Mouse (Mus musculus) MEL (cell line): ENCODE data around the gene 1110008L16Rik. TPM values are rescaled to one million over a fixed set of nuclear protein-coding genes. Genes with fewer than 3 reads are reported as not detected.
A peak's percentile ranks its signal among the peaks of the same experiment; 100 is the strongest.

Experiments used
- DNase-seq: peaks from one replicate; pipeline ENCODE4 v3.0.0; 2011; ENCODE audit warnings: low read depth, low spot score
- H3K27ac ChIP-seq: 2 replicates; pipeline ENCODE4 v1.5.1; 2012; ENCODE audit warnings: low read depth, mild to moderate bottlenecking, control low read depth, low read length, moderate library complexity; ENCODE audit not compliant: control insufficient read depth
- H3K27me3 ChIP-seq, 2 experiments: fragments of 150-350 bp in 1 of 2; sonication (generic) in 1 of 2; 2 replicates each; pipeline ENCODE4 v1.6.1; 2012; ENCODE audit warnings: low read length in 2 of 2, mild to moderate bottlenecking in 2 of 2, improper control_type of control experiment in 1 of 2, moderate library complexity in 1 of 2; ENCODE audit not compliant: insufficient read depth in 2 of 2, control insufficient read depth in 1 of 2
- H3K36me3 ChIP-seq, 2 experiments: 2 replicates each; pipeline ENCODE4 v1.6.1; 2012 to 2014; ENCODE audit warnings: low read length in 2 of 2, improper control_type of control experiment in 1 of 2, inconsistent platforms in 1 of 2, mild to moderate bottlenecking in 1 of 2; ENCODE audit not compliant: insufficient read depth in 2 of 2, control insufficient read depth in 1 of 2
- H3K4me1 ChIP-seq, 2 experiments: fragments of 150-350 bp in 1 of 2; sonication (generic) in 1 of 2; 2 replicates each; pipeline ENCODE4 v1.6.1; 2012; ENCODE audit warnings: low read length in 2 of 2, improper control_type of control experiment in 1 of 2, mild to moderate bottlenecking in 1 of 2; ENCODE audit not compliant: insufficient read depth in 2 of 2, control insufficient read depth in 1 of 2
- H3K4me3 ChIP-seq, 2 experiments: fragments of 150-350 bp in 1 of 2; sonication (generic) in 1 of 2; 2 replicates each; pipeline ENCODE4 v1.5.1; 2012; ENCODE audit warnings: low read depth in 2 of 2, low read length in 2 of 2, mild to moderate bottlenecking in 2 of 2, moderate library complexity in 2 of 2, control low read depth in 1 of 2, improper control_type of control experiment in 1 of 2; ENCODE audit not compliant: control insufficient read depth in 1 of 2, insufficient read depth in 1 of 2
- H3K79me2 ChIP-seq: 2 replicates; pipeline ENCODE4 v1.6.1; 2012; ENCODE audit warnings: mild to moderate bottlenecking, low read length, moderate library complexity; ENCODE audit not compliant: control insufficient read depth, poor library complexity, insufficient read depth
- H3K9ac ChIP-seq: 2 replicates; pipeline ENCODE4 v1.6.1; 2012; ENCODE audit warnings: low read depth, mild to moderate bottlenecking, control low read depth, low read length, moderate library complexity; ENCODE audit not compliant: control insufficient read depth, poor library complexity, severe bottlenecking
- H3K9me3 ChIP-seq: fragments of 150-350 bp; sonication (generic); replicated peaks from 2 replicates; pipeline ENCODE4 v1.6.1; 2012; ENCODE audit warnings: mild to moderate bottlenecking, low read length, improper control_type of control experiment, moderate library complexity; ENCODE audit not compliant: insufficient read depth
- CHD1 ChIP-seq: IDR thresholded peaks from 2 replicates; pipeline ENCODE4 v1.6.1; 2012; ENCODE audit warnings: low read depth, mild to moderate bottlenecking, inconsistent platforms, low read length, improper control_type of control experiment
- ETS1 ChIP-seq: IDR thresholded peaks from 2 replicates; pipeline ENCODE4 v1.6.1; 2012; ENCODE audit warnings: low read depth, mild to moderate bottlenecking, inconsistent platforms, low read length, improper control_type of control experiment, moderate library complexity
- GATA1 ChIP-seq: IDR thresholded peaks from 2 replicates; pipeline ENCODE4 v1.6.1; 2011; ENCODE audit warnings: low read depth, low read length, improper control_type of control experiment
- HCFC1 ChIP-seq: IDR thresholded peaks from 2 replicates; pipeline ENCODE4 v1.6.1; 2012; ENCODE audit warnings: low read depth, mild to moderate bottlenecking, inconsistent platforms, low read length, improper control_type of control experiment, moderate library complexity
- MAFK ChIP-seq: IDR thresholded peaks from 2 replicates; pipeline ENCODE4 v1.6.1; 2011; ENCODE audit warnings: low read depth, mild to moderate bottlenecking, low read length, improper control_type of control experiment, borderline replicate concordance
- MAX ChIP-seq: IDR thresholded peaks from 2 replicates; pipeline ENCODE4 v1.6.1; 2011; ENCODE audit warnings: low read length, improper control_type of control experiment
- MEF2A ChIP-seq: IDR thresholded peaks from 2 replicates; pipeline ENCODE4 v1.6.1; 2014; ENCODE audit warnings: low read depth, mild to moderate bottlenecking, inconsistent platforms, low read length, improper control_type of control experiment; ENCODE audit not compliant: poor library complexity, insufficient replicate concordance, severe bottlenecking; ENCODE audit errors: extremely low read depth
- POLR2AphosphoS5 ChIP-seq: IDR thresholded peaks from 2 replicates; pipeline ENCODE4 v1.6.1; 2012; ENCODE audit warnings: low read depth, borderline replicate concordance, mild to moderate bottlenecking, inconsistent platforms, low read length, moderate library complexity, mixed read lengths
- RAD21 ChIP-seq: IDR thresholded peaks from 2 replicates; pipeline ENCODE4 v1.6.1; 2011; ENCODE audit warnings: mild to moderate bottlenecking, low read depth, low read length, improper control_type of control experiment
- RCOR1 ChIP-seq: IDR thresholded peaks from 2 replicates; pipeline ENCODE4 v1.6.1; 2012; ENCODE audit warnings: low read depth, mild to moderate bottlenecking, inconsistent platforms, low read length, improper control_type of control experiment
- SMC3 ChIP-seq: IDR thresholded peaks from 2 replicates; pipeline ENCODE4 v1.6.1; 2011; ENCODE audit warnings: low read depth, low read length, improper control_type of control experiment
- TBP ChIP-seq: IDR thresholded peaks from 2 replicates; pipeline ENCODE4 v1.8.0; 2011; ENCODE audit warnings: low read depth, low read length, improper control_type of control experiment
- UBTF ChIP-seq: IDR thresholded peaks from 2 replicates; pipeline ENCODE4 v1.6.1; 2012; ENCODE audit warnings: low read depth, mild to moderate bottlenecking, inconsistent platforms, low read length, improper control_type of control experiment, moderate library complexity, borderline replicate concordance; ENCODE audit not compliant: insufficient read depth
- USF2 ChIP-seq, 2 experiments: IDR thresholded peaks; 2 replicates each; pipeline ENCODE4 v1.6.1; 2011 to 2012; ENCODE audit warnings: improper control_type of control experiment in 2 of 2, low read length in 2 of 2, borderline replicate concordance in 1 of 2, inconsistent platforms in 1 of 2, low read depth in 1 of 2, mild to moderate bottlenecking in 1 of 2; ENCODE audit not compliant: insufficient read depth in 1 of 2
- ZMIZ1 ChIP-seq: IDR thresholded peaks from 2 replicates; pipeline ENCODE4 v1.6.1; 2012; ENCODE audit warnings: low read depth, mild to moderate bottlenecking, inconsistent platforms, low read length, improper control_type of control experiment, moderate library complexity
- polyA plus RNA-seq, 2 experiments: library from polyadenylated mRNA; stranded (reverse) in 1 of 2; unstranded in 1 of 2; fragments of >175 nt in 1 of 2; fragments of >200 nt in 1 of 2; gene quantifications; 2 replicates each; pipeline versions ENCODE4 v1.2.1 to v1.2.4; 2012; ENCODE audit warnings: low replicate concordance in 2 of 2, low read depth in 1 of 2; ENCODE audit not compliant: insufficient read length in 2 of 2, insufficient read depth in 1 of 2, missing spikeins in 1 of 2
- total RNA-seq: library from RNA; depleted of rRNA; stranded (reverse); fragments of 300-350 nt; gene quantifications from 2 replicates; pipeline ENCODE4 v1.2.3, GENCODE M21; 2012

The 1110008L16Rik gene
- total and polyA plus RNA-seq, 3 experiments: 24.9 to 26.2 TPM; not detected in 1

DNA sequence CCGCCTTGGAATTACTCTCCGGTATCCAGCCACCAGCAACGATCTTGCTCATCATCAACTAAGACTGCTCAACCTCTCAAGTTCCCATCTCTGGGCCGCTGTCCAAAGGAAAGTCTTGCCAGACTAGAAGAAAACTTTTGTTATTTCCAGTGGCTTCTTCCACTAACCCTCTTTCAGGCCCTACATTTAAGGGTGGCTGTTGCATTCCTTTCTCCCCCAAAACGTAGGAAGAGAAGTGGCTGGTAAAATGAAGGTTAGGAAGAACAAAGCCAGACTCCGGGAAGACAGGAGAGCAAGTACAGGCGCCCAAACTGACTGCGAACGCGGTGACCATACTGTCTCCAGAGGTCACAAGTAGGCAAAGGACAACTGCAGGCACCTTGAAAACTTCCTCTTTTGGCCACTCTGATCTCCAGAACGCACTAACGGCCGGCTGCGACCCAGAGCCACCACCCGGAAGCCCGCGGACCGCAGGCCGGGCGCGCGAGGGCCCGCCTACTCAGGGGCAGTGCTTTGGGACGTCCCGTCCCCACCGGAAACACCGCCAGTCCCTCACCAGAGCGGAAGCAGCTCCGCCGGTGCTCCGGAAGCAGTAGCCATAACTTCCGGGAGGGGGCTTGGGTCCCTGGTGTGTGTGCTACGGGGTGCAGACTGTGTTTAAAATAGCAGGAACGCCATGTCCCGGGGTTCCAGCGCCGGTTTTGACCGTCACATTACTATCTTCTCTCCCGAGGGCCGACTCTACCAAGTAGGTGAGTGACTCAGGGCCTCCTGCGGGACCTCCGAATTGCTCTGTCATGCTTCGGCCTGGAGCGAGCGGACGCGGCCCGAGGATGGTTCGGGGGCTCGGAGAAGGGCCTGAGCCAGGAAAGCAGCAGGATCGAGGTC is 99.1 kb downstream of the 1110008L16Rik start (continued):
- TF ChIP-seq MAFK (no peak), ZMIZ1 (peak; percentile 90), RCOR1 (0 out of 2 replicates have a peak, but pooled peaks have one; percentile 8), SMC3 (no peak), TBP (peak; percentile 80), GATA1 (no peak), MEF2A (no peak), HCFC1 (peak; percentile 95), ETS1 (peak; percentile 57; the same call in 1 of the 2 replicates)

DNA sequence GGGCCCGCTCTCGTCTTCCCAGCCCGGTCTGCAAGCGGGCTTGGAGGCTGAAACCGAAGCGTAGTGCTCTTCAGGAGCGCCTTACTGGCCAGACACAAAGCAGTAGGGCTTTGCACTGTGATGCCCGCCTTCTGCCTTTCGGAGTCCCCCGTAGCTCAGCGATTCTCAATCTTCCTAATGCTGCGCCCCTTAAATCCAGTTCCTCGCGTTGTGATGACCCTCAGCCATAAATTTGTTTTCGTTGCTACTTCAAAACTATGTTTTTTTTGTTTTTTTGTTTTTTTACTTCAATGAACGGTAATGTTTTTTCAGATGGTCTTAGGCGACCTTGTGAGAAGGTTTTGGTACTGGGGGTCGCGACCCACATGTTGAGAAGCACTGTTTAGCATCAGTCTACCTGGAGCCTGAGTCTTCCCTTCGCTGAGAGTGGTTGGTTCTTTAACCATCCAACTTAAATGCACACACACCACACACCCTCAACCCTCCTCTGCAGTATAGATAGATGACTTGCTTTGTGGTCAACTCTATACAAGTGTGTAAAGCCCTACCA is 99.8 kb downstream of the 1110008L16Rik start:
- DNase-seq: peak; percentile 42
- H3K79me2 ChIP-seq: peaks cover 49% of the 10 kb centered on the region
- peak overlapping the region; percentile 96 for H3K9ac ChIP-seq
- peak overlapping the region; percentile 97 to 98 for H3K4me3 ChIP-seq
- H3K36me3 ChIP-seq: peaks cover 9 to 14% of the 10 kb centered on the region in 2 experiments
- no peaks in the 10 kb centered on the region for H3K9me3 ChIP-seq
- no peak for TF ChIP-seq POLR2AphosphoS5
- no peak for TF ChIP-seq ZMIZ1
- TF ChIP-seq USF2 (IDR thresholded peaks at IDR 0.05; ENCODE audit: borderline replicate concordance in 1 of 2, insufficient read depth in 1 of 2, low read depth in 1 of 2, low read length in 2 of 2): no peak
- no peak for TF ChIP-seq RCOR1
- no peak for TF ChIP-seq MAX
- TF ChIP-seq UBTF: no peak
- TF ChIP-seq RAD21: no peak
- 0 out of 2 replicates have a peak, but pooled peaks have one; percentile 57 for TF ChIP-seq CHD1
- TF ChIP-seq GATA1: no peak
- H3K27ac ChIP-seq: peak overlapping the region; percentile 83
- no peaks in the 10 kb centered on the region for H3K27me3 ChIP-seq
- peaks cover 6 to 10% of the 10 kb centered on the region in 2 experiments for H3K4me1 ChIP-seq
